8 mouse cellular contexts compared by ENCODE assay signal in the genomic region with DNA sequence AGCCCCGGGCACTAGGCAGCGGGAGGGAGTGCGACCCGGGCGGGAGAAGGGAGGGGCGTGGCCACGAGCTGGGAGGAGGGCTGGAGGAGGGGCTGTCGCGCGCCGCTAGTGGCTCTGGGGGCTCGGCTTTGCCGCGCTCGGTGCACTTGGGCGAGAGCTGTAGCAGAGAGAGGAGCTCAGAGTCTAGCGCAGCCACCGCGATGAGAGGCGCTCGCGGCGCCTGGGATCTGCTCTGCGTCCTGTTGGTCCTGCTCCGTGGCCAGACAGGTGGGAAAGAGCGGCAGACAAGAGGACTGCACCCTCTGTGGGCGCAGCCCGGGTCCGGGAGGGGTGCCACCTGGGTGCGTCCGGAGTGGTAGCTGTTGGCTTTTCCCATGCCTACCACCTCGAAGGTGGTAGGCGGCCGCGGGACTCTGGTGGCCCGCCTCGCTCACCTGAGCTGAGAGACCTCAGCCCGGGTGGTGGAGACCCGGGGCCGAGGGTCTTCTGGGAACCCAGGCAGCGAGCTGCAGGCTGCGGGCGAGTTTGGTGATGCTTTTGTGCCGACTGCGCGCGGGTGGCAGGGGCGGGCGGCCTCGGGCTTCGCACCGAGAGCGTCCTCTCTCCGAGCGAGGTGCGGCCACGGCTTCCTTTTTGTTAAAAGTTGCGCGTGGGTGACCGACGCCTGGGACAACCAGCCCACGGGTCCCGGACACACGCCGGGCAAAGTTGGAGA. TPM values are rescaled to one million over a fixed set of nuclear protein-coding genes. Genes with fewer than 3 reads are reported as not detected.
DNase-seq lines count a peak whose midpoint lies in the region; ATAC-seq and TF ChIP-seq lines count a peak whose summit lies in the region.

A gene (plus strand): TSS at position 65 of the 715 bp plus-strand sequence.

- TF ChIP-seq POLR2A in bone marrow, adult 2 months (IDR thresholded peaks at IDR 0.05; ENCODE audit: borderline replicate concordance, control insufficient read depth, low read depth, low read length): peak; percentile 74; the same call in 1 of the 2 replicates

- TF ChIP-seq CTCF in bone marrow, adult 2 months (IDR thresholded peaks at IDR 0.05; ENCODE audit: control insufficient read depth, insufficient read depth, low read length): no peak

- H3K36me3 ChIP-seq in embryonic facial prominence, embryonic 12.5 days: no peaks in the 10 kb centered on the region
- H3K36me3 ChIP-seq in limb, embryonic 13.5 days: no peaks in the 10 kb centered on the region
- H3K36me3 ChIP-seq in midbrain, embryonic 14.5 days (ENCODE audit: control insufficient read depth, insufficient read depth, low read length): no peaks in the 10 kb centered on the region

- H3K4me1 ChIP-seq in bone marrow, adult 2 months (ENCODE audit: control insufficient read depth, insufficient read depth, low read length): peaks cover 3% of the 10 kb centered on the region
- H3K4me1 ChIP-seq in embryonic facial prominence, embryonic 12.5 days: peaks cover 13% of the 10 kb centered on the region
- H3K4me1 ChIP-seq in limb, embryonic 13.5 days: peaks cover 28% of the 10 kb centered on the region
- peaks cover 6% of the 10 kb centered on the region for H3K4me1 ChIP-seq in midbrain, embryonic 14.5 days (ENCODE audit: control insufficient read depth, insufficient read depth, low read length)

- peaks cover 16% of the 10 kb centered on the region for H3K27me3 ChIP-seq in embryonic facial prominence, embryonic 12.5 days
- peaks cover 21% of the 10 kb centered on the region for H3K27me3 ChIP-seq in limb, embryonic 13.5 days
- no peaks in the 10 kb centered on the region for H3K27me3 ChIP-seq in midbrain, embryonic 14.5 days (ENCODE audit: control insufficient read depth, insufficient read depth, low read length)

- peak; percentile 88 for ATAC-seq in embryonic facial prominence, embryonic 12.5 days (ENCODE audit: insufficient number of reproducible peaks, insufficient read depth, low FRiP score, low TSS enrichment)
- peak; percentile 85 for ATAC-seq in limb, embryonic 13.5 days (ENCODE audit: low FRiP score, low read depth)
- ATAC-seq in midbrain, embryonic 14.5 days (ENCODE audit: low FRiP score, low TSS enrichment): peak; percentile 91

- peak within 1 kb of the TSS; percentile 99 for H3K4me2 ChIP-seq in embryonic facial prominence, embryonic 12.5 days (replicated peaks)
- peak within 1 kb of the TSS; percentile 99 for H3K4me2 ChIP-seq in limb, embryonic 13.5 days (replicated peaks)
- peak within 1 kb of the TSS; percentile 97 for H3K4me2 ChIP-seq in midbrain, embryonic 14.5 days (ENCODE audit: low read length)

- DNase-seq in heart, adult 8-10 months (ENCODE audit: low spot score): peak; percentile 34
- DNase-seq in kidney, adult 8-10 months: peak; percentile 31 to 44
- peak; percentile 93 for DNase-seq in midbrain, embryonic 14.5 days
- DNase-seq in spleen, postnatal 14 days (ENCODE audit: low spot score in 2 of 2): peak; percentile 34 to 42
- DNase-seq in adipocyte (ENCODE audit: low spot score): no peak

- H3K9me3 ChIP-seq in embryonic facial prominence, embryonic 12.5 days: no peaks in the 10 kb centered on the region
- H3K9me3 ChIP-seq in limb, embryonic 13.5 days: no peaks in the 10 kb centered on the region
- H3K9me3 ChIP-seq in midbrain, embryonic 14.5 days (ENCODE audit: control insufficient read depth, low read length): no peaks in the 10 kb centered on the region

- peak within 1 kb of the TSS; percentile 78 for H3K4me3 ChIP-seq in bone marrow, adult 2 months (replicated peaks; ENCODE audit: control insufficient read depth, low read depth, low read length)
- peak within 1 kb of the TSS; percentile 66 for H3K4me3 ChIP-seq in embryonic facial prominence, embryonic 12.5 days
- peak within 1 kb of the TSS; percentile 64 for H3K4me3 ChIP-seq in limb, embryonic 13.5 days
- peak within 1 kb of the TSS; percentile 74 for H3K4me3 ChIP-seq in midbrain, embryonic 14.5 days (replicated peaks; ENCODE audit: low read depth, low read length)

- peak within 1 kb of the TSS; percentile 65 for H3K9ac ChIP-seq in embryonic facial prominence, embryonic 12.5 days
- H3K9ac ChIP-seq in limb, embryonic 13.5 days: peak within 1 kb of the TSS; percentile 74
- peak within 1 kb of the TSS; percentile 72 for H3K9ac ChIP-seq in midbrain, embryonic 14.5 days (replicated peaks; ENCODE audit: low read length)

- peak within 1 kb of the TSS; percentile 60 for H3K27ac ChIP-seq in bone marrow, adult 2 months (ENCODE audit: control insufficient read depth, insufficient read depth, low read depth, low read length, poor library complexity)
- 0 out of 2 replicates have a peak within 1 kb of the TSS, but pooled peaks have one; percentile 23 for H3K27ac ChIP-seq in embryonic facial prominence, embryonic 12.5 days
- H3K27ac ChIP-seq in limb, embryonic 13.5 days: peak within 1 kb of the TSS; percentile 22; the same call in 1 of the 2 replicates
- peak within 1 kb of the TSS; percentile 80 for H3K27ac ChIP-seq in midbrain, embryonic 14.5 days (replicated peaks; ENCODE audit: low read depth, low read length)

- under 1% methylated on average over 65 of the region's 65 CpGs for WGBS in bone marrow, adult 2 months
- under 1% methylated on average over 64 of the region's 65 CpGs for WGBS in embryonic facial prominence, embryonic 12.5 days
- WGBS in limb, embryonic 13.5 days: under 1% methylated on average over 65 of the region's 65 CpGs
- under 1% methylated on average over 65 of the region's 65 CpGs for WGBS in midbrain, embryonic 14.5 days

RNA-seq across cellular contexts. Expression of the gene that starts here (rescaled TPM):
- 7.8 and 12.8 TPM in 2 replicates for polyA plus RNA-seq in bone marrow, adult 2 months (2011; ENCODE audit: insufficient read depth, insufficient read length, low replicate concordance, missing spikeins)
- 13.9 and 17.1 TPM in 2 replicates for polyA plus RNA-seq in embryonic facial prominence, embryonic 12.5 days (2016; fragmentation: Nextera tagmentation; extraction: Ambion mirVana)
- 1 to 10 TPM in 3 of 4 experiments, under 1 TPM in 1; 1.00 to 3.4 (median 2.4) TPM for total RNA-seq in heart, adult 8-10 months (2022)
- polyA plus RNA-seq in limb, embryonic 13.5 days (2015; fragmentation: Nextera tagmentation; extraction: Ambion mirVana): 11.4 and 11.6 TPM in 2 replicates
- 34.3 and 41.1 TPM in 2 replicates for polyA plus RNA-seq in midbrain, embryonic 14.5 days (2014; fragmentation: Nextera tagmentation; extraction: Ambion mirVana)

Comparison
In these comparisons a context has a peak if more than half of its experiments do, and no peak if none do; other contexts are left out.
1. H3K27ac ChIP-seq: peak in every context shown above with its lines; median percentile 80 in midbrain, embryonic 14.5 days; 60 in bone marrow, adult 2 months; 23 in embryonic facial prominence, embryonic 12.5 days; 22 in limb, embryonic 13.5 days.